Mouse (Mus musculus): ENCODE measurements around the gene Galnt17. TPM values are rescaled to one million over a fixed set of nuclear protein-coding genes. Genes with fewer than 3 reads are reported as not detected.

The Galnt17 gene
- polyA plus RNA-seq (2015; fragmentation: Nextera tagmentation; extraction: Ambion mirVana) = 0.54 and 0.57 TPM in 2 replicates

- no peak for DNase-seq (ENCODE audit: low spot score)
Measured at GRCm38 (mm10) chr5:131308397-131308796, at the start of gene Galnt17. TSS of gene Galnt17 (minus strand) at chr5:131308497.

GRCm38 (mm10) chr5:131334536-131334935, 26.2 kb upstream of the Galnt17 start:
- no peak for DNase-seq (ENCODE audit: low spot score)

- DNase-seq (ENCODE audit: low spot score) = no peak
Measured at GRCm38 (mm10) chr5:131321286-131321685, 13.0 kb upstream of the Galnt17 start.

GRCm38 (mm10) chr5:131319605-131320004, 11.3 kb upstream of the Galnt17 start:
- no peak for DNase-seq (ENCODE audit: low spot score)

- no peak for DNase-seq (ENCODE audit: low spot score)
Measured at GRCm38 (mm10) chr5:131319141-131319540, 10.8 kb upstream of the Galnt17 start.

GRCm38 (mm10) chr5:131315016-131315415, 6.7 kb upstream of the Galnt17 start:
- DNase-seq (ENCODE audit: low spot score) = no peak

GRCm38 (mm10) chr5:131307656-131308151, 593 bp downstream of the Galnt17 start:
- no peak for DNase-seq (ENCODE audit: low spot score)

GRCm38 (mm10) chr5:131306908-131307655, 1.2 kb downstream of the Galnt17 start:
- DNase-seq (ENCODE audit: low spot score) = no peak

- no peak for DNase-seq (ENCODE audit: low spot score)
Measured at GRCm38 (mm10) chr5:131306321-131306907, 1.9 kb downstream of the Galnt17 start.

GRCm38 (mm10) chr5:131305223-131305622, 3.1 kb downstream of the Galnt17 start:
- no peak for DNase-seq (ENCODE audit: low spot score)

- DNase-seq (ENCODE audit: low spot score) = no peak
Measured at GRCm38 (mm10) chr5:131301526-131301925, 6.8 kb downstream of the Galnt17 start.

- no peak for DNase-seq (ENCODE audit: low spot score)
Measured at GRCm38 (mm10) chr5:131293726-131294449, 14.4 kb downstream of the Galnt17 start.

- no peak for DNase-seq (ENCODE audit: low spot score)
Measured at GRCm38 (mm10) chr5:131287091-131287490, 21.2 kb downstream of the Galnt17 start.

GRCm38 (mm10) chr5:131286680-131287079, 21.6 kb downstream of the Galnt17 start:
- no peak for DNase-seq (ENCODE audit: low spot score)

- DNase-seq (ENCODE audit: low spot score) = no peak
Measured at GRCm38 (mm10) chr5:131280349-131280748, 27.9 kb downstream of the Galnt17 start.

GRCm38 (mm10) chr5:131279286-131279685, 29.0 kb downstream of the Galnt17 start:
- DNase-seq (ENCODE audit: low spot score) = no peak

GRCm38 (mm10) chr5:131277227-131277626, 31.1 kb downstream of the Galnt17 start:
- DNase-seq (ENCODE audit: low spot score) = no peak

GRCm38 (mm10) chr5:131266291-131266690, 42.0 kb downstream of the Galnt17 start:
- no peak for DNase-seq (ENCODE audit: low spot score)

- DNase-seq (ENCODE audit: low spot score) = no peak
Measured at GRCm38 (mm10) chr5:131264145-131264544, 44.2 kb downstream of the Galnt17 start.

GRCm38 (mm10) chr5:131250701-131251636, 57.3 kb downstream of the Galnt17 start:
- DNase-seq (ENCODE audit: low spot score) = no peak

- DNase-seq (ENCODE audit: low spot score) = no peak
Measured at GRCm38 (mm10) chr5:131248416-131248815, 59.9 kb downstream of the Galnt17 start.

Data from thymus, postnatal 0 days (tissue).